Mouse (Mus musculus): ENCODE measurements around the gene Mrm3. TPM values are rescaled to one million over a fixed set of nuclear protein-coding genes. Genes with fewer than 3 reads are reported as not detected.

The Mrm3 gene
- polyA plus RNA-seq, 1 experiment from 2014 or later = 25.1 TPM

DNA sequence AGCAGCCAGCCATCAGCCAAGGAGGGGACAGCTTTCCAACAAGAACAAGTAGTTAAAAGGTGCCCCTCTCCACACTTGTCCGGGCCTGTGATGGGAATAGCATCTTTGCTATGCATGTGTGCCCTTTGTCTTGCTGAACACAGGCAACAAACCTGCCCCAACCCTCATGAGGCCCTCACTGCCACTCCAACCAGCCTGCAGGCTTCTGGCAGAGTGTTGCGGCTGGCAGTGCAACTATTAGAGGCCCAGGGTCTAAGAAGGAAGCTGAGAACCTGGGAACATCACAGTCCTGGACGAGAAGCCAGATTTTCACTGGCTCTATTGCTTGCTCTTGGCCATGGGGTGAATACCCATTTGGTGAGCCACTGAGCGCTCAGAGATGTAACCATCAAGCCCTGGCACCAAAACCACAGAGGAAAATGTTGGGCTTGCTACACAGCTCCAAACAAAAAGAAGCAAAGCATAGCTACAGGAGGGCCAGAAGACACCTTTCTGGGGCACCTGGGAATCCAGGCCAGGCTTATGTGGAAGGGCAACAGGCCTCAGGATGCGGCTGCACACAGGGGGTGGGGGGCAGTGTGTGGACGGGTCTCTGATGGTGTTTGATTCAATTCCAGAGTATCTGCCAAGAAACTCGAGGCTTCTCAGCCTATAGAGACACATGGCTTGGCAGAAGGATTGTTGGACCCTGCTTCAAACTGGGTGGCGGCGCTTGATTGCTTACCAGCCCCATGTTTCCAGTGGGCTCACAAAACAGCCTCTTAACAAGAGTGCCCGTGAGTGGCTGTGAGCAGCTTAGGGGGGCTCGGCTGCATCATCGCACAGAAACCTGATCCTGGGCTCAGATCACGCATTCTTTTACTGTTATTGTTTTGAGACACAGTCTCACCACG lies 35.7 kb downstream of the Mrm3 start:
- Histone ChIP-seq H3K4me3 (no peak overlapping the region), H3K27me3 (replicated peaks) (no peaks in the 10 kb centered on the region), H3K27ac (no peak overlapping the region), H3K9me3 (replicated peaks) (no peaks in the 10 kb centered on the region), H3K36me3 (no peaks in the 10 kb centered on the region), H3K9ac (no peak overlapping the region), H3K4me2 (no peak overlapping the region), H3K4me1 (no peaks in the 10 kb centered on the region)
- no peak for ATAC-seq
- 66% methylated on average over 14 of the region's 14 CpGs for WGBS (ENCODE audit: insufficient replicate concordance)

DNA sequence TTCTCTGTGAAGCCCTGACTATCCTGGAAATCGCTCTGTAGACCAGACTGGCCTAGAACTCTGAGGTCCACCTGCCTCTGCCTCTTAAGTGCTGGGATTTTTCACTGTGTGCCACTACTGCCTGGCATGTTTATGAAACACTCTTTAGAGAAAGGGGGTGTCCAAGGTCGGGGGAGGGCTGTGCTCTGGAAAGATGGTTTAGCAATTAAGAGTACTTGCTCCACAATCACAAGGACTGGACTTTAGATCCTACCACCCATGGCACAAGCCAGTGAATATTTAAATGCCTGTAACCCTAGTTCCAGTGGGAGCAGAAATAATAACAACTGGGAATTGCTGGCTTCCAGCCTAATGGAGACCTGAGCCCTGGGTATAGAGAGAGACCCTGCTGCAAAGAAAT lies 36.5 kb downstream of the Mrm3 start:
- no peaks in the 10 kb centered on the region for H3K4me1 ChIP-seq
- ATAC-seq = no peak
- H3K36me3 ChIP-seq = no peaks in the 10 kb centered on the region
- no peak overlapping the region for H3K4me2 ChIP-seq
- H3K27ac ChIP-seq = no peak overlapping the region
- no peaks in the 10 kb centered on the region for H3K9me3 ChIP-seq (replicated peaks)
- H3K9ac ChIP-seq = no peak overlapping the region
- H3K4me3 ChIP-seq = no peak overlapping the region
- WGBS (ENCODE audit: insufficient replicate concordance) = 43% methylated on average over 2 of the region's 2 CpGs
- H3K27me3 ChIP-seq (replicated peaks) = no peaks in the 10 kb centered on the region

DNA sequence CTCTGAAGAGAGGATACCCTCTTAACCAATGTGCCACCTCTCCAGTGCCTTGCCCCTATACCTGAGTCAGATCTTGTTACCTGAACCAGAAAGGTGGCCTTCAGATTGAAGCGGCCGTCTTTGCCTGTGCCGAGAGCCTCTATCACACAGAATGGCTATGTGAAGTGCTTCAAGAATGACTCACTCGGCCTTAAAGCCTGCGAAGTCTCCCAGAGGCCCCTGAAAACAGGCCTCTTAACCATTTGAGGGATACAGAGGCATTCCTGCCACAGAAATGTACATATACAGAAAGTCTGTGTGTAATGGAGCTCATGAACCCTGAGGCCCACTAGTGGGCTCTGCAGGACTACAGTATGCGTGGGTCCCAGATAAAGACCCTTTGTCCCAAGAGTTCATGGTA lies 40.3 kb downstream of the Mrm3 start:
- Histone ChIP-seq H3K27ac (no peak overlapping the region), H3K4me3 (no peak overlapping the region), H3K27me3 (replicated peaks) (no peaks in the 10 kb centered on the region), H3K4me1 (peaks cover 18% of the 10 kb centered on the region), H3K9me3 (replicated peaks) (no peaks in the 10 kb centered on the region), H3K4me2 (no peak overlapping the region), H3K36me3 (no peaks in the 10 kb centered on the region), H3K9ac (no peak overlapping the region)
- no peak for ATAC-seq
- 82% methylated on average over 6 of the region's 6 CpGs for WGBS (ENCODE audit: insufficient replicate concordance)

DNA sequence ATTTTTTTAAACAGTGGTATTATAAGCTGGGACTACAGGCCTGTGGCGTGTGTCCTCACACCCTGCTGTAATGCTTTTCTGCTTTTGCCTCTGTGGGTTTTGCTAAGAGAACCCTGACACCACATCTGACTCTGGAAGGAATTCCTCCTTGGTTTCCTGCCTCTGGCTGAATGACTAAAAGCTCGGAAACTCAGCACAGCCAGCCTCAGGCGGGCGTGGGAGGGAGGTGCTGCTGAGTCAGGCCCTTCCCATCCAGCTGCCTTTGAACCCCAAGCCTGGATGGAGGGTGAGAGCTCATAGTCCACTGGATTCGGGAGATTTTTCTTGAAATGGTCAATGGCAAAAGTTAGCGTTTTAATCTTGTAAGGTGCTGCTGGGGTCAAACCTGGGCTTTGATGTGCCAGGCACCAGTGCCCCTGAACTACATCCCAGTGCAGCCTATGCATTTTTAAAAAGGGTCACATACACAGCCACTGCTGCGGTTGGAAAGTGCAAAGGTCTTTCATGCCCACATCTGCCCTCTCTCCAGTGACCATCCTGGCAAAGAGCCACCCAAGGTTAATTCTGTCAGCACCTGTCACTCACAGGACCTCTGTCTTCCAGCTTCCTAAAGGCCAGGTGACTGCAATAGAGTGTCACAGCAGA lies 42.0 kb downstream of the Mrm3 start:
- Histone ChIP-seq H3K36me3 (no peaks in the 10 kb centered on the region), H3K9me3 (replicated peaks) (no peaks in the 10 kb centered on the region), H3K4me2 (no peak overlapping the region), H3K9ac (no peak overlapping the region), H3K27me3 (replicated peaks) (no peaks in the 10 kb centered on the region; the same call in 1 of the 2 replicates), H3K4me3 (no peak overlapping the region), H3K4me1 (peaks cover 18% of the 10 kb centered on the region), H3K27ac (no peak overlapping the region)
- WGBS (ENCODE audit: insufficient replicate concordance) = 43% methylated on average over 7 of the region's 7 CpGs
- no peak for ATAC-seq

DNA sequence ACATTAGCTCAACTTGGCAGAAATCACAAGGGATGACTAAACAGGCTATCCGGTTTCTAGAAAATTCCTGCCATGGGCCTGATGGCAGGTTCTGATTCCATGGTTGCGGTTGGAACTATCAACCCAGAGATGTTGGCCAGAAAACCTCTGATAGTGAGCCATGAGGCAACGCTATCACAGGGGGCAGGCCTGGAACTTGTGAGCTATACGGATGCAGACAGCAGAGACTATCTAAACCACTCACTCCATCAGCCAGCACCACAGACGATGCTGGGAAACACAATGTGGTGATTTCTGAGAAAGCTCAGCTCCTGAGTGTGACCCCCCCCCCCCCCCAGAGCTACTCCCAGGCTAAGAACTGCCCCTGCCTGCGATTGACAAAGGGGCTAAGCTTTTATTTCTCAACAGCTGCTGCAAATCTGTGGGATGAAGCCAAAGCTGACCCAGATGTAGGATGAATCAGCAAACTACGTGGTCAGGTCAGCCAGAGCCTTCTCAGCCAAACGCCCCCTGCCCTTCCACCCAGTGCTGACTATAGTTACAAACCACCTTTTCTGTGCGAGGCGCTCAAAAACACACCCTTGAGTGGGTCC lies 43.1 kb downstream of the Mrm3 start:
- Histone ChIP-seq H3K9ac (no peak overlapping the region), H3K27ac (no peak overlapping the region), H3K4me1 (peaks cover 18% of the 10 kb centered on the region), H3K4me3 (no peak overlapping the region), H3K36me3 (no peaks in the 10 kb centered on the region), H3K9me3 (replicated peaks) (no peaks in the 10 kb centered on the region), H3K27me3 (replicated peaks) (no peaks in the 10 kb centered on the region; the same call in 1 of the 2 replicates), H3K4me2 (no peak overlapping the region)
- ATAC-seq = no peak
- 35% methylated on average over 10 of the region's 10 CpGs for WGBS (ENCODE audit: insufficient replicate concordance)

DNA sequence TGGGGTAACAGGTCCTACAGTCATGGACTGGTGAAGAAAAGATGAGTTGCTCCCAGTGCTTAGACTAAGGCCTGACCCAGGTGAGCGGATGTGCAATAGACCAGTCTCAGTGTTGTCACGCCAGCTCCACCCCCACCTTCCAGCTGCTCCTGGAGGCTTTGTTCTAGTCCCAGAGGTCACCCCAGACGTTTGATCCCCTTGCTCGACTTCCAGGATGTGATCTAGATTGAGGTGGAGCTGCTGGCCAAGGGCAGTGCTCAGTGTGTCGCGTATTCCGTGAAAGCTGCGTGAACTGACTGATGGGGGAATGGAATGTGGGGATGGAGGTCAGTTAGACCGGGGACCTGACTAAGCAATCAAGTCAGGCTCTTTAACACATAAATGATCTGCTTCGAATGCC lies 43.8 kb downstream of the Mrm3 start:
- H3K4me1 ChIP-seq = peaks cover 19% of the 10 kb centered on the region

DNA sequence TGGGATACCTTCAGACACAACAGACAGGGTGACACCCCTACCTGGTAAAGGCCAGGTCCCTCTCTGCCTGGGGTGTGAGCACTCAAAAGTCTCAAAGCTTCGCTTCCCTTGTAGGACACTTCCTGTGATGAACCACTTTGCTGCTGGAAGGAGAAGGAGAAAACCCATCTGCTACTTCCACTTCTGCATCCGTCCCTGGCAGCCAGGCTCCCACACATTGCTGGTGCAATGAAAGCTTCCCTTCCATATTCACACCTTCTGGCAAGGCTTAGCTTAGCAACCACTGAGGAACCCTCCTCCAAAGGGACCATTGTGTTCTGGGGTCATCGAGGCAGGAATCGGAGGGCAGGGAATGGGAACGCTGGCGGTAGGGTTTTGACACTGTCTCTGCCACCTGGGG lies 45.1 kb downstream of the Mrm3 start:
- Histone ChIP-seq H3K4me2 (no peak overlapping the region), H3K27ac (no peak overlapping the region), H3K9me3 (replicated peaks) (no peaks in the 10 kb centered on the region), H3K4me1 (peaks cover 25% of the 10 kb centered on the region), H3K9ac (no peak overlapping the region), H3K36me3 (no peaks in the 10 kb centered on the region), H3K27me3 (replicated peaks) (no peaks in the 10 kb centered on the region; the same call in 1 of the 2 replicates), H3K4me3 (no peak overlapping the region)
- no peak for ATAC-seq
- WGBS (ENCODE audit: insufficient replicate concordance) = 67% methylated on average over 6 of the region's 6 CpGs

More for the DNA sequence above, 43.8 kb downstream of the Mrm3 start:
- H3K27ac ChIP-seq = no peak overlapping the region
- no peak overlapping the region for H3K9ac ChIP-seq
- no peak overlapping the region for H3K4me2 ChIP-seq
- no peak for ATAC-seq
- WGBS (ENCODE audit: insufficient replicate concordance) = 62% methylated on average over 10 of the region's 10 CpGs
- H3K4me3 ChIP-seq = no peak overlapping the region
- H3K36me3 ChIP-seq = no peaks in the 10 kb centered on the region
- no peaks in the 10 kb centered on the region; the same call in 1 of the 2 replicates for H3K27me3 ChIP-seq (replicated peaks)
- H3K9me3 ChIP-seq (replicated peaks) = no peaks in the 10 kb centered on the region

DNA sequence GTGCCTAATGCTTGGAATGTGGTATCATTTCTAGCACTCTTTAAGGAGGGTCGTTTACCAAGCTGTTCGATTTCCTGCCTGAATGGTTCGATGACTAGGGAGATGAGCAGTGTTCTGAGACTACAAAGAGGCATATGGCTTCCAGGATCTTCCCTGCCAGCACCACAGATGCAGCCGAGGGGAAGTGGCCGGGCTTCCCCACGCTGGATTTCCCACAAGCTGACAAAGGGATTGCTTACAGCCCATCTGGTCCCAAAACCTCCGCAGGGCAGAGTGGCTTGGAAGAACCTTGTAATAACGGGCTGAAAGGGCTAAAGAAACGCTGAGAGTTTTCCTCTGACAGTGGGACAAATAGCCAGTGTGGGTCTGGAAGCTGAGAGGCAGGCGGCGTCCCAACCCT lies 46.9 kb downstream of the Mrm3 start:
- WGBS (ENCODE audit: insufficient replicate concordance) = 42% methylated on average over 11 of the region's 11 CpGs
- Histone ChIP-seq H3K27ac (no peak overlapping the region), H3K4me2 (no peak overlapping the region), H3K27me3 (replicated peaks) (no peaks in the 10 kb centered on the region; the same call in 1 of the 2 replicates), H3K4me3 (no peak overlapping the region), H3K4me1 (peaks cover 25% of the 10 kb centered on the region), H3K9ac (no peak overlapping the region), H3K9me3 (replicated peaks) (no peaks in the 10 kb centered on the region), H3K36me3 (no peaks in the 10 kb centered on the region)
- no peak for ATAC-seq

DNA sequence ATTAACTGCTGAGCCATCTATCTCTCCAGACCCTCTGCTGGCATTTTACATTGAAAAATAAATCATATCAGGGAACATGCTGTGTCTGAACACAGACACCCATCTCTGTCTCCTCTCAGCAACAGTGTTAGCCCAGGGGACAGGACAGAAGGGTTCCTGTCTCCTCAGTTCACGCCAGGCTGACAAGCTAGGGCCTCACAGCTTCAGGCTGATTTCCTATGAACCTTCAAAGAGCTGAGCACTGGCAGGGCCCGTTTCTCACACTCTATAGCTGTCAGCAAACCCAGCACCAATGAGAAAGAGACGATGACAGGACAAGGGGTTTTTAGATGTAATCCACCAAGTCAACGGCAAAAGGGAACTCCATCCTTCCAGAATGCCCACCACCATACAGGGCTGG lies 48.4 kb downstream of the Mrm3 start:
- Histone ChIP-seq H3K4me2 (no peak overlapping the region), H3K9me3 (replicated peaks) (no peaks in the 10 kb centered on the region), H3K27me3 (replicated peaks) (no peaks in the 10 kb centered on the region; the same call in 1 of the 2 replicates), H3K27ac (no peak overlapping the region), H3K9ac (no peak overlapping the region), H3K4me3 (no peak overlapping the region), H3K4me1 (peaks cover 12% of the 10 kb centered on the region), H3K36me3 (no peaks in the 10 kb centered on the region)
- ATAC-seq = no peak
- WGBS (ENCODE audit: insufficient replicate concordance) = 68% methylated on average over 4 of the region's 4 CpGs

DNA sequence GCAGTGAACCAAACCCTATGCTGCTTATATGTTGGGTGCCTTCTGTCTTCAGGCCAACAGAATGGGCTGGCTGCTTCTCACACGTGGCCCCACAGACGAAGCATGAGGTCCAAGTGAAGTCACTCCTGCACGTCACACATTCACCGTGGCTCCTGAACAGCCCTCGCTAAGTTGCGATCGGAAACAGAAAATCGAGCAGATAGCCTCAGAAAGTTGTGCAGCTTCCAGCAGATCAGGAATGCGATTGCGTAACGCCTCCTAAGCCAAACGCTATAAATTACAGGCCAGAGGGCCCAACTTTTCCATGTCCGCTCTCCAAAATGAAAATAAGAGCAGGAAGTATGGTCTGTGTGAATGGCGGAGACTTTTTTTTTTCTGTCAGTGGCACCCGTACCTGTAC lies 48.9 kb downstream of the Mrm3 start:
- no peaks in the 10 kb centered on the region; the same call in 1 of the 2 replicates for H3K27me3 ChIP-seq (replicated peaks)
- H3K9me3 ChIP-seq (replicated peaks) = no peaks in the 10 kb centered on the region
- no peaks in the 10 kb centered on the region for H3K36me3 ChIP-seq
- WGBS (ENCODE audit: insufficient replicate concordance) = 61% methylated on average over 15 of the region's 15 CpGs
- no peak overlapping the region for H3K27ac ChIP-seq
- peaks cover 8% of the 10 kb centered on the region for H3K4me1 ChIP-seq
- H3K4me3 ChIP-seq = no peak overlapping the region
- no peak for ATAC-seq
- H3K9ac ChIP-seq = no peak overlapping the region
- no peak overlapping the region for H3K4me2 ChIP-seq

DNA sequence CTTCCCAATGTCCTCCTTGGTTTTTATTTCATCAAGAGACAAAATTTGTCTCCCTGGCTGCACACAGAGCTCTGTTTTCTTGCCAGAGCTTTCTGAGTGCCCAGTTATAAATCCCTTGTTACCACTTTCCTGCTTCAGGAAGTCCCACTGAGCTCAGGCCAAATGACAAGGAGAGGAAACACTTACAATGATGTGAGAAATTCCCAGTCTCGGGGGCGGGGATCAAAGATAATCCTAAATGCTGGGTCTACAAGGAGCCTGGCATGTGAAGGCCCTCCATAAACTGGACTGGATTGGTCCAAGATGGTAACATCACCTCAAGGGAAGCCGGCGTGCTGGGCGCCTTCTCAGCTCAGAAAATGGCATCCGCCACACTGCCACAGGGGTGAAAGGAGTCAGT lies 49.3 kb downstream of the Mrm3 start:
- Histone ChIP-seq H3K9me3 (replicated peaks) (no peaks in the 10 kb centered on the region), H3K36me3 (no peaks in the 10 kb centered on the region), H3K4me3 (no peak overlapping the region), H3K27me3 (replicated peaks) (no peaks in the 10 kb centered on the region; the same call in 1 of the 2 replicates), H3K27ac (no peak overlapping the region), H3K4me2 (no peak overlapping the region), H3K9ac (no peak overlapping the region), H3K4me1 (peaks cover 8% of the 10 kb centered on the region)
- whole genome bisulfite sequencing (ENCODE audit: insufficient replicate concordance) = 78% methylated on average over 6 of the region's 6 CpGs
- no peak for ATAC-seq

DNA sequence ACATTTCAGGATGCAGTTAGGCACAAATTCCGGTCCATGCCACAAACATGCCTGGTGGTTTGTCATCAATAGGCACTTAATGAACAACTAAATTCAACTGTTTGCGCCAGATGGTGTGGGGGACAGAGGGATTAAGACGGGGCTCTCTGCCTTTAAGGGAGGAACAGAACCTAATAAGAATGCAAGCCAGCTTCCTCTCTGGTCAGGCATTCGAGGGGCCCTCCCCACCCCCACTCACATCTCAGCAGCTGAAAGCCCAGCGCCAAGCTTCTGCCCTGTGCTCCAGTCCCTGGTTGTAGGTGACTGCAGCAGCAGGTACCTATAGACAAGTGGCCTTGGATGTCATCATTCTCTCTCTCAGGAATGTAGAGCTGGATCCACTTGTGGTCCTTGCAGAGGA lies 50.6 kb downstream of the Mrm3 start:
- H3K4me3 ChIP-seq = no peak overlapping the region
- peaks cover 8% of the 10 kb centered on the region for H3K4me1 ChIP-seq
- H3K4me2 ChIP-seq = no peak overlapping the region
- H3K27me3 ChIP-seq (replicated peaks) = no peaks in the 10 kb centered on the region; the same call in 1 of the 2 replicates
- H3K9ac ChIP-seq = no peak overlapping the region
- no peak overlapping the region for H3K27ac ChIP-seq
- ATAC-seq = no peak
- H3K9me3 ChIP-seq (replicated peaks) = no peaks in the 10 kb centered on the region
- 48% methylated on average over 5 of the region's 5 CpGs for WGBS (ENCODE audit: insufficient replicate concordance)
- no peaks in the 10 kb centered on the region for H3K36me3 ChIP-seq

Measured in liver, embryonic 12.5 days (tissue).